Comparison of ENCODE assay signal across 19 mouse cellular contexts in the genomic region with DNA sequence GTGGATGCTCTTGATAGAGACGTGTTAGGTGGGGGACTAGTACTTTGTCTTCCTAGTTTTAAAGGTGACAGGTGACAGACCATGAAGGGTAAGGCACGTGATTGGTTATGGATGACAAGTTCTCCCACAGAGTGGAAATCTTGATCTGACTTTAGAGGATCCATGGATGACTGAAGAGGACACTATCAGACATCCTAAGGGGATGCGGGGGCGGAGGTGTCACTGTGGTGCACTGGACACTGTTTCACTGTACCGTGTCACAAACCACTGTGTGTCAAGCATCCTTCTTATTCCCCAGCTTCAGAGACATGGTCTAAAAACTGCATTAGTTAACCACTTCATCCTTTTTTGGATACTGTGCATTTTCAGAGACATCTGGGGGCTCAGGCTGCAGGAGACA.
"Had no signal": no experiment of that assay in that cellular context is flagged by ENCODE, and none has a peak within 500 bp of the region (broad histone marks: within the 10 kb centered on the region; RNA-seq: fewer than 3 reads in every experiment).

No protein-coding gene starts in this region.

- H3K9ac ChIP-seq: lung, embryonic 14.5 days; midbrain, embryonic 12.5 days; neural tube, embryonic 13.5 days; neural tube, embryonic 15.5 days had no signal

- H3K4me3 ChIP-seq: midbrain, embryonic 10.5 days; midbrain, embryonic 12.5 days; myocyte; neural tube, embryonic 13.5 days; neural tube, embryonic 15.5 days had no signal

- DNase-seq: lung, adult 18-20 months; lung, embryonic 14.5 days; lung, postnatal 10 days; lung, postnatal 4 days; midbrain, embryonic 14.5 days; retina, postnatal 1 day; right cerebral cortex, adult 18-20 months; right cerebral cortex, postnatal 25 days; right cerebral cortex, postnatal 4 days; spleen, adult 18-20 months; thymus, adult 18-20 months; thymus, postnatal 14 days; thymus, postnatal 36 days had no signal

- ATAC-seq: midbrain, embryonic 16.5 days had no signal

- H3K9me3 ChIP-seq: midbrain, embryonic 10.5 days; midbrain, embryonic 12.5 days; neural tube, embryonic 13.5 days; neural tube, embryonic 15.5 days had no signal

- H3K4me2 ChIP-seq: lung, embryonic 14.5 days; midbrain, embryonic 12.5 days; neural tube, embryonic 13.5 days; neural tube, embryonic 15.5 days had no signal

- H3K4me1 ChIP-seq: midbrain, embryonic 10.5 days; midbrain, embryonic 12.5 days; neural tube, embryonic 15.5 days had no signal

- H3K36me3 ChIP-seq: midbrain, embryonic 10.5 days; midbrain, embryonic 12.5 days; neural tube, embryonic 13.5 days; neural tube, embryonic 15.5 days had no signal

- H3K27ac ChIP-seq: midbrain, embryonic 10.5 days; midbrain, embryonic 12.5 days; neural tube, embryonic 13.5 days; neural tube, embryonic 15.5 days had no signal

- H3K27me3 ChIP-seq: midbrain, embryonic 12.5 days; neural tube, embryonic 13.5 days; neural tube, embryonic 15.5 days had no signal
